Mouse (Mus musculus) embryonic fibroblast, embryonic 13.5 days (primary cell): ENCODE data around the gene Cacnb4.

Source experiments
- CTCF ChIP-seq: IDR thresholded peaks from 2 replicates; pipeline ENCODE4 v1.5.1; 2011; ENCODE audit warnings: mild to moderate bottlenecking, control low read depth, low read length, moderate library complexity, borderline replicate concordance; ENCODE audit not compliant: insufficient read depth
- POLR2A ChIP-seq: IDR thresholded peaks from 2 replicates; pipeline ENCODE4 v1.6.1; 2011; ENCODE audit warnings: low read depth, mild to moderate bottlenecking, control low read depth, low read length, moderate library complexity

GRCm38 (mm10) chr2:52512206-52512605 lies 164.4 kb downstream of the Cacnb4 start:
- TF ChIP-seq CTCF (no peak), POLR2A (no peak)
